Mouse (Mus musculus) c-Kit-positive CD71-positive TER-119-positive erythroid progenitor cells, embryonic 14.5 days (primary cell): ENCODE measurements at regions not wholly inside any gene's neighbourhood (a gene's known extent, or its start where the extent isn't known, plus 50 kb on each side); places are given as distances from the start of the nearest gene placed in this dataset.

Experiments
- DNase-seq: peaks from one replicate; pipeline ENCODE4 v3.0.0-alpha.2; 2013; ENCODE audit warnings: low spot score

DNA sequence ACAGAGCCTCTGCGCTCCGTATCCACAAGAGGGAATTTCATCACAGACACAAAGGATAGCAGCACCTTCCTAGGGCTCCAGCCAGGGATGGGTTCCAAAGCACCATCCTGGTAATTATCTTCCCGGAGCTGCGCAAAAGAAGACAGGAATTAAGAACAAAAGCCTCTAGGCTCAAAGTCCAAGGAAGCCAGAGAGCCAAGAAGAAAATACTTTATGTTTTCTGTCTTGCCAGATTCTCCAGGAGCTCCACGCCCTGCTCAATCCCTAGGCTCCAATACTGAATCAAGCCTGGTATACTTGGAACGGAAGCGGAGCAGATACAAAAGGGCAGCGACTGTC is 54.4 kb downstream of the Irf2bpl start:
- DNase-seq, result no peak

DNA sequence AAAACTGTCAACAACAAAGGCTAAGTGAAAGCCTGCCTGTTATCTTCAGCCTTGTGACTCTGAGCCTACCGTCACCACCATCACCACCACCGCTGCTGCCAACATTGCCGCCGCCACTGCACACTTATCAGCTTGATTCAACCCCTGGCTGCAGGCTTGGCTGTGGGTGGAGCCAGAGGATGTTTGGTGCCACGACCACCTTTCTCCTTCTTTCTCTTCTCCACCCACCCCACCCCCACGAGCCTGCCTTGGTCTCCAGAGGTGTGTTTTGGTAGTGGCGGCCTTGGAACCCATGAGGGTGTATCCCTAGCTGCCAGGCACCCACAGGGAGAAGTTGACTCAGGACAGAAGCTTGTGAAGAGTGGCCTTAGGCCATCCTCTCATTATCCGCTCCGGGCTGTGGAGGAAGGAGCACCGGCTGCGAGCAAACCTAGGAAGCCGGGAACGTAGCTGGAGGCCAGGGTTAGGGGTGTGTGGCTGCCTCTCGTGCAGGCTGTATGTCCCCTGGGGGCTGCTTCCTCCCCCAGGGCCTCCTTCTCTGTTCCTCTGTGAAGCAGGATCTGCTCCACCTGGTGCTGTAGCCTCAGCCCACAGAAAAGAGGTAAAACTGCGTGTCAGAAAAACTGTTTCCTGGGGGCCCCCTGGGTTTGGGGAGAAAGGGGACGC is 54.9 kb downstream of the Irf2bpl start:
- DNase-seq, result no peak

DNA sequence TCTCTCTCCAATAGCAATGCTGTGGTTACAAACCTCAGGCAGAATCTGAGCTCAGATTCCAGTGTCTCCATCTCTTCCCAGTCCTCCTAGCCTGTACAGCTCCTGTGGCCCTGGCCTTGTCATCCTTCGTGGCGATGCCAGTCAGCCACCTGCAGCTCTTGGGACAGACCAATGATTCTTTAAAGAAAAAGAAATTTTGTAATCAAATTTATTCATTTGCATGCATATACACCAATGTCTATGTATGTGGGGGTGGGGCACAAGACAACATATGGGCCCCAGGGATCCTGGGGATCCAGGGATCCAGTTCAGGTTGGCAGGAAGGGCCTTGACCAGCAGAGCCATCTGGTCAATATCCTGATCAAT is 57.4 kb downstream of the Irf2bpl start:
- no peak for DNase-seq

GRCm38 (mm10) chr12:86826420-86827240 is 58.0 kb downstream of the Irf2bpl start:
- DNase-seq, result no peak

GRCm38 (mm10) chr12:86825584-86826419 is 58.8 kb downstream of the Irf2bpl start:
- no peak for DNase-seq

GRCm38 (mm10) chr12:86824860-86825583 is 59.6 kb downstream of the Irf2bpl start:
- peak; percentile 82 for DNase-seq

DNA sequence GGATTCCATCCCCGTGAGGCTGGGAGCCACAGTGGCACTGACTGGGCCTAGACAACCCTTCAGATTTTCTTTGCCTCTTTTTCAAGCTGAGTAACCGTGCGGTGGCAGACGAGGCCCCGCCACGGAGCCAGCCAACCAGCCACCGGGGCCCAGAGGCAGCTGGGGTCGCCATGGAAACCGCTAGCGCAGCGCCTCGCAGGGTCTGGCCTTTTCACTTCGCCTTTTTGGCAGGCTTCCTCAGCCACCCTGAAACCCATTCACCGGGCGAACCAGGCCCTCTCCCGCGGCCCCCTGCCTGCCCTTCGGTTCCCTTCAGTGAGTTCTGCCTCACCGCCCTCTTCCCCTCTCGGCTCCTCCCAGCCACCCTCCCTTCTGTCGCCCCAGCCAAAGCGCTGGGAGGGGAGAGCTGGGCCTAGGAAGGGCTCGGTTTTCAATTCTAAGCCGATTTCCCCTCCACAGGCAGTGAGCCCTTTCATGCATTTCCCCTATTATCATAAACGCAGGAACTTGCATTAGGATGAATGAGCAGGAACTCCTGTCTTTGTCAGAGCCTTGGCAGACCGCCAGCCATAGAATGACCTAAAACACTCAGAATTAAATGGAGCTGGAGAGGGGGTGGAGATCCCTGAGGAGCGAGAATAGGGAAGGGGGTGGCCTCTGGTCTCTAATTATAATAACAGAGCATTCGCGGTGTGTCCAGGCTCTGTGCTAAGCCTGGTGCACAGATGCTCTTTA is 60.6 kb downstream of the Irf2bpl start:
- no peak for DNase-seq

DNA sequence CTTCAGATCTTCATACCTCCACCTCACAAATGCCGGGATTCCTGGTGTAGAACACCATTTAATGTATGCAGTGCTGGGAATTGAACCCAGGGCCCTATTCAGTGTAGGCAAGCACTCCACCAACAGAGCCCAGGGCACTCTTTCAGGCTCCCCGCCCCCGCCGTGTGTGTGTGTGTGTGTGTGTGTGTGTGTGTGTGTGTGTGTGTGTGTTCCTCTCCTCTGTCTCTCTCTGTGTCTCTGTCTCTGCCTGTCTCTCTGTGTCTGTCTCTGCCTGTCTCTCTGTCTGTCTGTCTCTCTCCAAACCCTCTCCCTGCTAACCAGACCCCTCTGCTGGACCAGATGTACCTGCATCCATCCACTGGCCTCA is 61.1 kb downstream of the Irf2bpl start:
- no peak for DNase-seq

DNA sequence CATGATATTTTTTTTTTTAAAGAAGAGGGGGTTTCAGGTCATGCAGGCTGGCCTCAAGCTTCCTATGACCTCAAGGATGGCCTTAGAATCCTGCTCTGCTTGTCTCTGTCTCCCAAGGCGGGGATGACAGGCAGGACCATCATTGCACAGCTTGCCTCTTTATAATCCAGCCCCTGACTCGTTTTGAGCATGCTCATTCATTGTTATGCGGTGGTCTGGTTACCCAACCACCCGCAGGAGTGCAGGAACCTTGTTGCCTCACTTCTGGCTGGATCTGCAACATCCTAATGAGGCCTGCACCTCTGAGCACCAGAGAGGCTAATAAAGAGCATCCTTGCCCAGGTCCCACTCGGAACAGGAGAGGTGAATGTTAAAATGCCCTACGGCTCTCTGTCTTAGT is 63.4 kb downstream of the Irf2bpl start:
- no peak for DNase-seq

DNA sequence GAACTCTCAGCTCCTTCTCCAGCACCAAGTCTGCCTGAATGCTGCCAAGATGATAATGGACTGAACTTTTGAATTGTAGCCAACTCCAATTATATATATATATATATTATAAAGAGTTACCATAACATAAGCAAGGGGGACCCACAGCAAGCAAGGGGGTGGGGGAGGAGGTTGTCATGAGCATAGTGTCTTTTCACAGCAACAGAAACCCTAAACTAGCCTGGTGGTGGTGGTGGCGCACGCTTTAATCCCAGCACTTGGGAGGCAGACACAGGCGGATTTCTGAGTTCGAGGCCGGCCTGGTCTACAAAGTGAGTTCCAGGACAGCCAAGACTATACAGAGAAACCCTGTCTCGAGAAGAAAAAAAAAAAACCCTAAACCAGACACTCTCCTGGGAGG is 65.0 kb downstream of the Irf2bpl start:
- no peak for DNase-seq

- no peak for DNase-seq
Observed at GRCm38 (mm10) chr12:86819163-86819562, 65.4 kb downstream of the Irf2bpl start.

DNA sequence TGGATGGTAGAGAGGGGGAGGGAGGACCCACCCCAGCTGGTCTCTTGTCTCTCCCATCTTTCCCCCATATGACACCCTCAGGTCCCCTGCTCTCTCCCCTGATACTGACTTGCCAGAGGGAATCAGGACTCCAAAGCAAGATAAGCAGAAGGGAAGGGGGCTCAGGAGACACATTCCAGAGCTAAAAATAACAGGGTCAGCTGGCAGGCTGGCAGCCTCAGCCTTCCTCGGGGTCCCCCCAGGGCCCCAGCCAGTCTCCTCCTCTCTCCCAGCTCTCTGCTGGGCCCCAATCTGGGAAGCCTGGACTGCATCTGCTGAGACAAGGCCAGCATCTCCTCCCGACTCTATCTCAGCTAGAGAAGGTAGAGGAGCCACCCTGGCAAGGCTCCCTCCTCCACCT is 66.4 kb downstream of the Irf2bpl start:
- DNase-seq, result no peak

DNA sequence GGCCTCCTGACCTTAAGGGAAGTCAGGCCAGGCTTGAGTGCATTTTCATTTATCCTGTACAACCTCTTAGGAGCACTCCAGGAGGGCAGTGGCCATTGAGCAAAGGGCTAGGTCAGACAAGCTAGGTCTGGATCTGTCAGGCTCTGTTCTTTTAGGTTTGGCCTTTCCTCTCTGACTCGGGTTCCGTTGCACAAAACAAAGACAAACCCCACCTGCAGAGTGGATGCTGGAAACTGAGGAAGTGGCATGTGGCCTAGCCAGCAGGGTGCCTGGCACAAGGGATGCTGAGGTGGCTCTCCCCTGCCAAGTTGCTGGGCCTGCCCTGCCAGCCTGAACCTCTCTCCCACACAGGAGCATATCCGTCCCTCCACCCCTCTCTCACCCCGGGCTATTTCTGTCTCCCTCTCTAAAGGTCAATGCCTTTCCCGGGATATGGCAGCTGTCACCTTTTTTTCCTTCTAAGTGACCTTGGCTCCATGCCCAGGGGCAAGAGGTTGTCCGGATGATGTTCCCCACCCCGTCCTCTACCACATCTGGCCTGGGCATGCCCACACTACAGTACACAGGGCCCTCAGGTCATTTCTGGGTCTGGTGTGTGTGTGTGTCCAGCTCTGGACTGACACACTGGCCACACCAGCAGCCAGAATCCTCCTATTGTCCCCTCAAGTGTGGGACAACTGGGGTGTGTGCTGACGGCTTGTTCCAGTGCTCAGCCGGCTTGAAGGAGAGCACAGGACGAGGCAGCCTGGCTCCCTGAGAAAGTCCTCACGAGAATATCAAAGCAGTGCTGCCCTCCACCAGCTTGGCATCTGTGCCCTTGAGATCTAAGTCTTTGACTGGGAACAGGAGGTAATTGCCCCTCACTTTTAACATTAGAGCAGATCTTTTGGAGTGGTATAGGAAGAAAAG is 67.6 kb downstream of the Irf2bpl start:
- no peak for DNase-seq

DNA sequence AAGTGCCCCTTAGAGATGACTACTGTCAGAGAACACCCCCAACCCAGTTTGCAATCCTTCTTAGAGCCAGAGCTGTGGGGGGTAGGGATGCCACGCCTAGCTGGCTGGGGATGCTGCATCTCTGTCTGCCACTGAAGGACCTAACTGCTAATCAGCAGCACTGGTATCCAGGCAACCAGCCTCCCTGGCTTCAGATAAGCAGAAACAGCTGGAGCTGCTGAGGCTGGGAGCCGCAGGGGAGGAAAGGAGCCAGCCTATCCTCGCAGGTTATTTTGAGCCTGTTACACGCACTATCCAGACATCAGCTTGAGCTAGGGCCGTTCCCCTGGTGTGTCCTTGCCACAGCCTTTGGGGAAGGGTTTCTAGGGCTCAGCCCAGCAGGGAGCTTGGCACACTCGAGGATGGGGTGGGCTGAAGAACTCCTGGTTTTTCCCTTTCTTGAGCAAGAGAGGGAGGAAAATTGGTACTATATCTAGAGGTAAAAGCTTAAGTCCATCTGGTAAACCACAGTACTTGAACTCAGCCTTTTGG is 68.4 kb downstream of the Irf2bpl start:
- no peak for DNase-seq

DNA sequence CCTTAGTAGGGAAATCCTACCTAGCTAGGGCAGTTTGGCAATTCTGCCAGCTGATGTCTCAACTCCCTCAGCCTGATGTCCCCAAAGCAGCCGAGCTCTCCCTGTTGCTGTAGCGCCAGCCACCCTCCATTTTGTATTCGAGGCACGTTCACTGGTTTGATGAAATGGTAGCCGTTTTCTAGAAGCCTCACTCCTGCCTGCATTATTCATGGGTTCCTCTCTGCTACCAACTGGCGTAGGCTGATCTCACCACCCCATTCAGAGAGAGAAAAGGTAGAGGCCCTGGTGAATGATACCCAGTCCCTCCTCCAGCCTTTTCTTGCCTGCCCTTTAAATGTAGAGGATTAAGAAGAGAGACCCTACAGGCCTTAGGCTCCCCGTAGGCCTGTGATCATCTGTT is 69.9 kb downstream of the Irf2bpl start:
- no peak for DNase-seq
